Mouse (Mus musculus) liver, embryonic 11.5 days (tissue): ENCODE data around the gene Ddias. TPM values are rescaled to one million over a fixed set of nuclear protein-coding genes. Genes with fewer than 3 reads are reported as not detected.

ENCODE experiments used
- ATAC-seq: fragments of 200-750 bp; cut with Nextera tagmentation; replicated peaks from 2 replicates; pipeline ENCODE4 v1.8.0; 2017; ENCODE audit warnings: moderate number of reproducible peaks, mild to moderate bottlenecking, moderate TSS enrichment, moderate library complexity; ENCODE audit not compliant: low FRiP score
- DNase-seq: peaks from one replicate; pipeline ENCODE4 v3.0.0-alpha.2; 2017; ENCODE audit warnings: low spot score
- H3K27ac ChIP-seq: fragments of 300-500 bp; sonication (generic); 2 replicates; pipeline ENCODE4 v1.5.1; 2014; ENCODE audit warnings: mild to moderate bottlenecking, low read depth, low read length, control low read depth
- H3K27me3 ChIP-seq: fragments of 300-500 bp; sonication (generic); replicated peaks from 2 replicates; pipeline ENCODE4 v1.6.1; 2014; ENCODE audit warnings: low read length, mixed read lengths; ENCODE audit not compliant: control insufficient read depth, insufficient read depth
- H3K36me3 ChIP-seq: fragments of 300-500 bp; sonication (generic); 2 replicates; pipeline ENCODE4 v1.6.1; 2014; ENCODE audit warnings: mild to moderate bottlenecking, low read length, moderate library complexity, mixed read lengths; ENCODE audit not compliant: control insufficient read depth, insufficient read depth
- H3K4me1 ChIP-seq: fragments of 300-500 bp; sonication (generic); replicated peaks from 2 replicates; pipeline ENCODE4 v1.6.1; 2014; ENCODE audit warnings: low read length, mixed read lengths; ENCODE audit not compliant: control insufficient read depth, insufficient read depth
- H3K4me2 ChIP-seq: fragments of 300-500 bp; sonication (generic); 2 replicates; pipeline ENCODE4 v1.6.1; 2014; ENCODE audit warnings: mild to moderate bottlenecking, control low read depth, moderate library complexity
- H3K4me3 ChIP-seq: fragments of 300-500 bp; sonication (generic); 2 replicates; pipeline ENCODE4 v1.5.1; 2014; ENCODE audit warnings: low read depth, low read length, control low read depth
- H3K9ac ChIP-seq: fragments of 300-500 bp; sonication (generic); 2 replicates; pipeline ENCODE4 v1.6.1; 2014; ENCODE audit warnings: low read depth, low read length, control low read depth
- H3K9me3 ChIP-seq: fragments of 300-500 bp; sonication (generic); 2 replicates; pipeline ENCODE4 v1.6.1; 2016; ENCODE audit warnings: low read length, inconsistent platforms, mixed read lengths; ENCODE audit not compliant: control insufficient read depth
- WGBS: fragments of 180-500 bp; shearing (Covaris S2); extraction: QIAGEN DNeasy Blood & Tissue Kit; methylation state at CpG from one replicate; pipeline ENCODE4 v1.1.7; 2014; 5-methylcytosine and 5-hydroxymethylcytosine counted together
- polyA plus RNA-seq: library from polyadenylated mRNA; unstranded; fragments of >200 nt; fragmentation: Nextera tagmentation; extraction: Ambion mirVana; gene quantifications from 2 replicates; pipeline ENCODE4 v1.2.1, GENCODE M21; 2014

The Ddias gene
- polyA plus RNA-seq, 1 experiment from 2014 or later = 21.2 TPM

- Histone ChIP-seq H3K36me3 (no peaks in the 10 kb centered on the region), H3K27ac (no peak overlapping the region), H3K9me3 (no peaks in the 10 kb centered on the region), H3K4me2 (no peak overlapping the region), H3K4me1 (peaks cover 13% of the 10 kb centered on the region), H3K27me3 (no peaks in the 10 kb centered on the region), H3K9ac (no peak overlapping the region), H3K4me3 (no peak overlapping the region)
- ATAC-seq (no peak), DNase-seq (no peak)
- WGBS = 56% methylated on average over 4 of the region's 4 CpGs
Observed at GRCm38 (mm10) chr7:92890618-92891230, 16.7 kb upstream of the Ddias start.

- H3K9ac ChIP-seq = no peak overlapping the region
- H3K4me3 ChIP-seq = no peak overlapping the region
- 0 out of 2 replicates have a peak overlapping the region, but pooled peaks have one; percentile 22 for H3K27ac ChIP-seq
- H3K27me3 ChIP-seq = no peaks in the 10 kb centered on the region
- H3K36me3 ChIP-seq = no peaks in the 10 kb centered on the region
- DNase-seq = no peak
- 73% methylated on average over 1 of the region's 1 CpGs for WGBS
- H3K9me3 ChIP-seq = no peaks in the 10 kb centered on the region
- no peak for ATAC-seq
- peaks cover 18% of the 10 kb centered on the region for H3K4me1 ChIP-seq
- no peak overlapping the region for H3K4me2 ChIP-seq
Observed at GRCm38 (mm10) chr7:92890211-92890610, 16.2 kb upstream of the Ddias start.

- H3K4me2 ChIP-seq = no peak overlapping the region
- H3K27me3 ChIP-seq = no peaks in the 10 kb centered on the region
- H3K27ac ChIP-seq = peak overlapping the region; percentile 8; the same call in 1 of the 2 replicates
- 0 out of 2 replicates have a peak, but pooled peaks have one; percentile 29 for ATAC-seq
- no peak for DNase-seq
- H3K4me3 ChIP-seq = no peak overlapping the region
- H3K36me3 ChIP-seq = no peaks in the 10 kb centered on the region
- H3K9ac ChIP-seq = no peak overlapping the region
- H3K4me1 ChIP-seq = peaks cover 42% of the 10 kb centered on the region
- WGBS = 79% methylated on average over 5 of the region's 5 CpGs
- no peaks in the 10 kb centered on the region for H3K9me3 ChIP-seq
Observed at GRCm38 (mm10) chr7:92887230-92887629, 13.2 kb upstream of the Ddias start.

DNA sequence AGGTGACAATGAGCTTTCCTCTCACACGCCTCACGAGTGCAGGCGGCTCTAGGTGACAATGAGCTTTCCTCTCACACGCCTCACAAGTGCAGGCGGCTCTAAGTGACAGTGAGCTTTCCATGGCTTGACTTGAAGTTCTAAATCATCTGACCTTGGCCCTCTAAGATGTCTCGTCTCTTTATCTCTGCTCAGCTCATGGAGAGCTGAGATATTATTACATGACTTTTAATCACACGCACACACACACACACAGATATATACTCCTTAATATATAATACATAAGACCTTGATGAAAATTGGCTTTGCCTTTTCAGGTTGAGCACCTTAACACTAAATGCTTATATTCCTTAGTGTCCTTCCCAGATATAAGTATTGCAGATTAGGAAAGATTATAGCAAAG is 12.8 kb upstream of the Ddias start:
- WGBS = 66% methylated on average over 7 of the region's 7 CpGs
- Histone ChIP-seq H3K9ac (no peak overlapping the region), H3K4me1 (peaks cover 42% of the 10 kb centered on the region), H3K4me3 (no peak overlapping the region), H3K36me3 (no peaks in the 10 kb centered on the region), H3K27ac (peak overlapping the region; percentile 8; the same call in 1 of the 2 replicates), H3K4me2 (peak overlapping the region; percentile 13; the same call in 1 of the 2 replicates), H3K9me3 (no peaks in the 10 kb centered on the region), H3K27me3 (no peaks in the 10 kb centered on the region)
- DNase-seq (no peak), ATAC-seq (peak; percentile 56)

DNA sequence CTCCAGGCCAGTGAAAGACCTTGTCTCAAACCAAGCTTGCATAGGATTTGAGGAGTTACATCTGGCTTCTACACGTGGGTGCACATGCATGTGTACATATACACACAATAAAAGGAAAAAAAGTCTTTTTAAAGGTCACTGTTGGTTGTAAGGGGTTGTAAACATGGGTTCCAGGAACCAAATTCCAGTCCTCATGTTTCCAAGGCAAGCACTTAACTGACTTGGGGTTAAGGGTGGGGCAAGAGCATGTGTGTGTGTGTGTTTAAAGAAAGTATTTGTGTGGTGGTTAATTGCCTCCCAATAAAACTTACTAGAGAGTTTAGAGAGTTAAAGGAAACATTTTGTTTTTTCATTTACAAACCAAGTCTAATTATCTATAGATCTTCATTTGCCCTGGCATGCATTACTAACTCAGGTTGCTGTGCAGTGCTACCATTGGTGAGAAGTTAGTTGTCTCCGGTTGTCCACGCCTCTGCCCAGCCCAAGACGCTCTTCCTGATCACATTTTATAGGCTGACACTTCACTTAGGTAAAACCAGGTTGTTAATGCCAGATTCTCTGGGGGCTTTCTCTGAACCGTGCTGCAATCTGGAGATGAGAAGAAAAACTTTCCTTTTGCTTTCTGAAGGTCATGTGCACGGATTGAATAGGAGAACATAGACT is 11.1 kb upstream of the Ddias start:
- Histone ChIP-seq H3K4me1 (peaks cover 45% of the 10 kb centered on the region), H3K9me3 (no peaks in the 10 kb centered on the region), H3K4me3 (no peak overlapping the region), H3K27me3 (no peaks in the 10 kb centered on the region), H3K9ac (no peak overlapping the region), H3K4me2 (peak overlapping the region; percentile 46), H3K36me3 (no peaks in the 10 kb centered on the region), H3K27ac (peak overlapping the region; percentile 81)
- 80% methylated on average over 6 of the region's 6 CpGs for WGBS
- DNase-seq (no peak), ATAC-seq (no peak)

- H3K4me2 ChIP-seq = peak overlapping the region; percentile 46
- H3K9me3 ChIP-seq = no peaks in the 10 kb centered on the region
- peaks cover 45% of the 10 kb centered on the region for H3K4me1 ChIP-seq
- DNase-seq (no peak), ATAC-seq (peak; percentile 91)
- no peaks in the 10 kb centered on the region for H3K27me3 ChIP-seq
- H3K9ac ChIP-seq = 0 out of 2 replicates have a peak overlapping the region, but pooled peaks have one; percentile 6
- 56% methylated on average over 9 of the region's 9 CpGs for WGBS
- H3K27ac ChIP-seq = peak overlapping the region; percentile 81
- no peaks in the 10 kb centered on the region for H3K36me3 ChIP-seq
- H3K4me3 ChIP-seq = no peak overlapping the region
Observed at GRCm38 (mm10) chr7:92883850-92884716, 10.0 kb upstream of the Ddias start.

- WGBS = 54% methylated on average over 7 of the region's 7 CpGs
- H3K9me3 ChIP-seq = no peaks in the 10 kb centered on the region
- H3K4me3 ChIP-seq = no peak overlapping the region
- H3K4me2 ChIP-seq = peak overlapping the region; percentile 82
- H3K36me3 ChIP-seq = no peaks in the 10 kb centered on the region
- ATAC-seq (no peak), DNase-seq (no peak)
- no peak overlapping the region for H3K27ac ChIP-seq
- H3K4me1 ChIP-seq = peaks cover 38% of the 10 kb centered on the region
- H3K27me3 ChIP-seq = no peaks in the 10 kb centered on the region
- 0 out of 2 replicates have a peak overlapping the region, but pooled peaks have one; percentile 15 for H3K9ac ChIP-seq
Observed at GRCm38 (mm10) chr7:92878575-92879285, 4.7 kb upstream of the Ddias start.

- DNase-seq = no peak
- 32% methylated on average over 7 of the region's 7 CpGs for WGBS
- H3K27ac ChIP-seq = peak overlapping the region; percentile 97
- peaks cover 3% of the 10 kb centered on the region; the same call in 1 of the 2 replicates for H3K36me3 ChIP-seq
- no peaks in the 10 kb centered on the region for H3K9me3 ChIP-seq
- H3K4me1 ChIP-seq = peaks cover 27% of the 10 kb centered on the region
- H3K4me2 ChIP-seq = peak overlapping the region; percentile 82
- H3K4me3 ChIP-seq = peak overlapping the region; percentile 63
- ATAC-seq = no peak
- H3K9ac ChIP-seq = peak overlapping the region; percentile 91
- no peaks in the 10 kb centered on the region for H3K27me3 ChIP-seq
Observed at GRCm38 (mm10) chr7:92876538-92876937, 2.5 kb upstream of the Ddias start.
